Mouse (Mus musculus): ENCODE data around the gene Elfn2.

DNA sequence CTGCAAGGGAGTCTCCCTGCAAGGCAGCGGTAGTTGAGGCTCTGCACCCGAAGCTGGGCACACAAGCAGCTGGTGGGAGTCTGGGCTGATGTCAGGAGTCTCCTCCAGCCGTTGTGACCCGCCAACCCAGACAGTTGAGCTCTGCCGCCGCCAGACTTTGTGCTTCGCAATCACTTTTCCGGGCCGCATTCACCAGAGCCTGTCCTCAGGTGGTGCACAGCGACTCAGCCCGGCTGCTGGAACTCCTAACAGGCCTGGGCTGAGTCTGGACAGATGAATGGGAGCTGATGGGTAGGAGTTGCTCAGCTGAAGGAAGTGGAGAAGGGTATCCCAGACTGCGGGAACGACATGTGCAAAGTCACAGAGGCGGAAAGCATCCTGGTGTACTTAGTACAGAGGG lies 845 bp upstream of the Elfn2 start:
- TF ChIP-seq CTCF (IDR thresholded peaks at IDR 0.05; ENCODE audit: low read depth) (no peak), EP300 (IDR thresholded peaks at IDR 0.05; ENCODE audit: low read depth) (no peak)
